20 mouse cellular contexts compared by ENCODE assay signal in genomic region chr2:135652040-135652439, GRCm38 (mm10).
"Had no signal": no experiment of that assay in that cellular context is flagged by ENCODE, and none has a peak within 500 bp of the region (broad histone marks: within the 10 kb centered on the region; RNA-seq: fewer than 3 reads in every experiment).

No protein-coding gene starts in this region.

- DNase-seq: kidney, postnatal 14 days; kidney, postnatal 4 days; left cerebral cortex, postnatal 4 days; liver, postnatal 0 days; lung, embryonic 14.5 days; retina, postnatal 1 day; right cerebral cortex, postnatal 25 days; spleen, adult 18-20 months; thymus, adult 18-20 months; thymus, postnatal 4 days had no signal

- H3K36me3 ChIP-seq: limb, embryonic 12.5 days; limb, embryonic 15.5 days; midbrain, embryonic 12.5 days; midbrain, embryonic 15.5 days; neural tube, embryonic 12.5 days; neural tube, embryonic 15.5 days had no signal

- H3K4me3 ChIP-seq: limb, embryonic 12.5 days; limb, embryonic 15.5 days; midbrain, embryonic 12.5 days; midbrain, embryonic 15.5 days; neural tube, embryonic 12.5 days; neural tube, embryonic 15.5 days had no signal

- H3K4me1 ChIP-seq: limb, embryonic 12.5 days; limb, embryonic 15.5 days; midbrain, embryonic 12.5 days; midbrain, embryonic 15.5 days; neural tube, embryonic 12.5 days; neural tube, embryonic 15.5 days had no signal

- H3K9ac ChIP-seq: limb, embryonic 12.5 days; limb, embryonic 15.5 days; liver, embryonic 14.5 days; liver, postnatal 0 days; lung, embryonic 14.5 days; midbrain, embryonic 12.5 days; midbrain, embryonic 15.5 days; neural tube, embryonic 12.5 days; neural tube, embryonic 15.5 days had no signal

- H3K27me3 ChIP-seq: limb, embryonic 12.5 days; limb, embryonic 15.5 days; midbrain, embryonic 12.5 days; midbrain, embryonic 15.5 days; neural tube, embryonic 12.5 days; neural tube, embryonic 15.5 days had no signal

- H3K9me3 ChIP-seq: limb, embryonic 12.5 days; limb, embryonic 15.5 days; midbrain, embryonic 12.5 days; midbrain, embryonic 15.5 days; neural tube, embryonic 12.5 days; neural tube, embryonic 15.5 days had no signal

- H3K4me2 ChIP-seq: limb, embryonic 12.5 days; limb, embryonic 15.5 days; liver, embryonic 11.5 days; lung, embryonic 14.5 days; midbrain, embryonic 12.5 days; midbrain, embryonic 15.5 days; neural tube, embryonic 12.5 days; neural tube, embryonic 15.5 days had no signal

- ATAC-seq: liver, postnatal 0 days; lung, postnatal 0 days; midbrain, embryonic 15.5 days had no signal

- H3K27ac ChIP-seq: limb, embryonic 12.5 days; limb, embryonic 15.5 days; liver, embryonic 14.5 days; macrophage; midbrain, embryonic 12.5 days; midbrain, embryonic 15.5 days; neural tube, embryonic 12.5 days; neural tube, embryonic 15.5 days had no signal
